Mouse (Mus musculus) bone marrow macrophage, adult 2 months (primary cell): ENCODE measurements around the gene Yaf2. TPM values are rescaled to one million over a fixed set of nuclear protein-coding genes. Genes with fewer than 3 reads are reported as not detected.
"Not testable (repeated sequence)": the region's sequence is repeated elsewhere in the genome, so short reads cannot be mapped to it uniquely, and the experiment has no call there.

Source experiments
- H3K27ac ChIP-seq: 2 replicates; pipeline ENCODE4 v1.5.1; 2012; ENCODE audit warnings: low read depth, low read length; ENCODE audit not compliant: insufficient read depth
- H3K4me1 ChIP-seq: 2 replicates; pipeline ENCODE4 v1.6.1; 2012; ENCODE audit warnings: low read length; ENCODE audit not compliant: control insufficient read depth, insufficient read depth
- H3K4me3 ChIP-seq: 2 replicates; pipeline ENCODE4 v1.5.1; 2012; ENCODE audit warnings: mild to moderate bottlenecking, low read length, moderate library complexity; ENCODE audit not compliant: insufficient read depth
- CTCF ChIP-seq: IDR thresholded peaks from 2 replicates; pipeline ENCODE4 v1.5.1; 2012; ENCODE audit warnings: low read depth, mild to moderate bottlenecking, low read length, moderate library complexity
- POLR2A ChIP-seq: IDR thresholded peaks from 2 replicates; pipeline ENCODE4 v1.6.1; 2012; ENCODE audit warnings: mild to moderate bottlenecking, low read depth, low read length, borderline replicate concordance
- polyA plus RNA-seq: library from polyadenylated mRNA; stranded (reverse); fragments of >200 nt; gene quantifications from 2 replicates; pipeline ENCODE4 v1.2.4, GENCODE M21; 2012; ENCODE audit not compliant: missing spikeins, insufficient read depth, insufficient read length

The Yaf2 gene
- polyA plus RNA-seq, 1 experiment = 23.6 TPM

DNA sequence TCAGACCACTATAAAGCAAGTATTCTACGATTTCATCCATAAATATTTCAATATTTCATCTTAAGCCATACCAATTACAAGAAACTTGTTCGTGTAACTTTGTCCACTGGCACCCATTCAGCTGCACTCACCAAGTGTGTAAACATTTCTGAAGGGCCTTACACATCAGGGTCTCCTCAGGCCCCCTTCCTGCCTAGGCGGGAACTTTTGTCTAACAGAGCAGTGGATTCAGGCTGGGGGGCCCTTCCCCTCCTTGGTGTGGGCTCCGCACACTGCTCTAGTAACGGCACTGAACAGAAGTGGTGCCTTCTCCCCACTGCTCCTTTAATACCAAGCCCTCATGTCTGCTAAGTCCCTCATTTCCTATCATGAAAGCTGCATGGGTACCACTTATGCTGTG lies 74.5 kb downstream of the Yaf2 start:
- peaks cover under 1% of the 10 kb centered on the region for H3K4me1 ChIP-seq
- TF ChIP-seq CTCF (no peak), POLR2A (no peak)

GRCm38 (mm10) chr15:93259933-93260332 lies 76.8 kb downstream of the Yaf2 start:
- no peak for TF ChIP-seq POLR2A
- no peak for TF ChIP-seq CTCF
- no peaks in the 10 kb centered on the region for H3K4me1 ChIP-seq

More for the DNA sequence above, 74.5 kb downstream of the Yaf2 start:
- no peak overlapping the region for H3K4me3 ChIP-seq
- no peak overlapping the region for H3K27ac ChIP-seq

GRCm38 (mm10) chr15:93255295-93255694 lies 81.4 kb downstream of the Yaf2 start:
- Histone ChIP-seq H3K27ac (no peak overlapping the region), H3K4me1 (peaks cover 12% of the 10 kb centered on the region), H3K4me3 (no peak overlapping the region)
- TF ChIP-seq CTCF = no peak
- TF ChIP-seq POLR2A = no peak

More at GRCm38 (mm10) chr15:93259933-93260332, 76.8 kb downstream of the Yaf2 start:
- no peak overlapping the region for H3K4me3 ChIP-seq
- H3K27ac ChIP-seq = no peak overlapping the region

- no peak overlapping the region for H3K4me3 ChIP-seq
- H3K27ac ChIP-seq = no peak overlapping the region
- H3K4me1 ChIP-seq = peaks cover 12% of the 10 kb centered on the region
- TF ChIP-seq POLR2A = no peak
- TF ChIP-seq CTCF = no peak
Observed at GRCm38 (mm10) chr15:93253172-93253571, 83.6 kb downstream of the Yaf2 start.

- no peak for TF ChIP-seq CTCF
- no peak for TF ChIP-seq POLR2A
- Histone ChIP-seq H3K4me3 (no peak overlapping the region), H3K27ac (no peak overlapping the region), H3K4me1 (peaks cover 12% of the 10 kb centered on the region)
Observed at GRCm38 (mm10) chr15:93252396-93252795, 84.3 kb downstream of the Yaf2 start.

- TF ChIP-seq CTCF (no peak), POLR2A (no peak)
- 0 out of 2 replicates have a peak overlapping the region, but pooled peaks have one; percentile 26 for H3K27ac ChIP-seq
- H3K4me3 ChIP-seq = no peak overlapping the region
- H3K4me1 ChIP-seq = peaks cover 12% of the 10 kb centered on the region
Observed at GRCm38 (mm10) chr15:93251553-93252250, 85.0 kb downstream of the Yaf2 start.

DNA sequence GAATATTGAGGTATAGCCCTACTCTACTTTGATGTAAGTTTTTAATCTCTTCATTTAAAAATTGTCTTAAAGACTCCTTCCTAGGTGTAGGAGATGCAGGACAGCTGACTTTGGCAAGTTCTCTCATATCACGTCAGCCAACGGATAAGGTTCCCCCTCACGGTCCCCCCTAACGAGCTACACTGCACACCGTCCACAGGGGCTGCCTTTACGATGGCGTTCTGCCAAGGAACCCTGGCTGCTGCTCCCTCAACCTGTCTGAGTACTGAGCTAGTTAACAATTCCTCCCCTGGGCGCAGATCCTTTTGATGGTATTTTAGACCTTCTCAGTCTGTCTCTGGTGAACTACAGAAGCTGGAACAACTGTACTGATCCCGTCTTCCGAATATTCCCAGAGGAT lies 93.5 kb downstream of the Yaf2 start:
- Histone ChIP-seq H3K4me1 (no peaks in the 10 kb centered on the region), H3K4me3 (no peak overlapping the region), H3K27ac (no peak overlapping the region)
- TF ChIP-seq CTCF (no peak), POLR2A (no peak)

DNA sequence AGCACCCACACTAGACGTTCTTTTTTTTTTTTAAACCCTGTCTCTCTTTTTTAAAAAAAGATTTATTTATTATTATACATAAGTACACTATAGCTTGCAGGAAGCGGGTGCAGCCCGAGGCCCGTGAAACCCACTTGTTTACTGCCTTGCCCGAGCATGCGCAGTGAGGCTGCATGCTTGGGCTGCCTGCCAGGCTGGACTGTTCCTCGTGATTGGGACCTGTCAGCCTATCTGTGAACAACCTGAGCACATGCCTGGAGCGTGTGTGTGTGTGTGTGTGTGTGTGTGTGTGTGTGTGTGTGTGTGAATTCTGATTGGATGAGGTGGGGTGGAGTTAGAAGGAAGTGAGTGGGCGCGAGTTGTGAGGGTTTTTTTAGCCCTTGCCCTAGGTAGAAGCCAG lies 100.3 kb downstream of the Yaf2 start:
- H3K27ac ChIP-seq, H3K4me1 ChIP-seq, H3K4me3 ChIP-seq: not testable (repeated sequence)

Other genes with a start within 250 kb of the Yaf2 start
- gene Gxylt1, start 61.8 kb downstream of the Yaf2 start, polyA plus RNA-seq = 23.7 and 24.2 TPM in 2 replicates
- gene Zcrb1, start 61.4 kb upstream of the Yaf2 start, polyA plus RNA-seq = 109 and 132 TPM in 2 replicates
- 25.5 and 27.3 TPM in 2 replicates for gene Pphln1, start 61.4 kb upstream of the Yaf2 start, polyA plus RNA-seq